Mouse (Mus musculus) B cell, adult 2 months (primary cell): ENCODE measurements around the gene Aig1.

ENCODE experiments used
- DNase-seq, 2 experiments: peaks; one replicate each; pipeline ENCODE4 v3.0.0; 2022

Aig1 gene

GRCm38 (mm10) chr10:13693276-13693675, 175.5 kb downstream of the Aig1 start:
- no peak for DNase-seq

- no peak for DNase-seq
Observed at GRCm38 (mm10) chr10:13690773-13691172, 178.0 kb downstream of the Aig1 start.

- no peak for DNase-seq
Observed at GRCm38 (mm10) chr10:13689841-13690590, 178.8 kb downstream of the Aig1 start.

GRCm38 (mm10) chr10:13688386-13689120, 180.2 kb downstream of the Aig1 start:
- DNase-seq = no peak

- DNase-seq = no peak
Observed at GRCm38 (mm10) chr10:13687182-13687810, 181.5 kb downstream of the Aig1 start.

- no peak for DNase-seq
Observed at GRCm38 (mm10) chr10:13686127-13686526, 182.7 kb downstream of the Aig1 start.

- DNase-seq = no peak
Observed at GRCm38 (mm10) chr10:13685366-13685765, 183.4 kb downstream of the Aig1 start.

GRCm38 (mm10) chr10:13684452-13684851, 184.3 kb downstream of the Aig1 start:
- DNase-seq = no peak

GRCm38 (mm10) chr10:13682565-13682964, 186.2 kb downstream of the Aig1 start:
- peak; percentile 1 to 4 for DNase-seq

GRCm38 (mm10) chr10:13677440-13677839, 191.3 kb downstream of the Aig1 start:
- no peak for DNase-seq

- no peak for DNase-seq
Observed at GRCm38 (mm10) chr10:13675033-13675379, 193.8 kb downstream of the Aig1 start.

- DNase-seq = no peak
Observed at GRCm38 (mm10) chr10:13674304-13675032, 194.3 kb downstream of the Aig1 start.

GRCm38 (mm10) chr10:13667166-13667696, 201.5 kb downstream of the Aig1 start:
- DNase-seq = no peak

- no peak for DNase-seq
Observed at GRCm38 (mm10) chr10:13663476-13663875, 205.3 kb downstream of the Aig1 start.

- DNase-seq = no peak
Observed at GRCm38 (mm10) chr10:13659778-13660177, 209.0 kb downstream of the Aig1 start.

GRCm38 (mm10) chr10:13653739-13654462, 214.9 kb downstream of the Aig1 start:
- DNase-seq = no peak

GRCm38 (mm10) chr10:13653326-13653725, 215.5 kb downstream of the Aig1 start:
- DNase-seq = no peak

GRCm38 (mm10) chr10:13652061-13652460, 216.7 kb downstream of the Aig1 start:
- DNase-seq = no peak

- no peak for DNase-seq
Observed at GRCm38 (mm10) chr10:13641750-13642149, 227.0 kb downstream of the Aig1 start.

- no peak for DNase-seq
Observed at GRCm38 (mm10) chr10:13631796-13632195, 237.0 kb downstream of the Aig1 start.

- no peak for DNase-seq
Observed at GRCm38 (mm10) chr10:13623735-13624134, 245.0 kb downstream of the Aig1 start.

GRCm38 (mm10) chr10:13600926-13601325, 267.9 kb downstream of the Aig1 start:
- no peak for DNase-seq
